Mouse (Mus musculus): ENCODE results near the gene L3hypdh.
"Not testable (repeated sequence)": the region's sequence is repeated elsewhere in the genome, so short reads cannot be mapped to it uniquely, and the experiment has no call there.

Gene L3hypdh

GRCm38 (mm10) chr12:72053851-72054250, 31.4 kb downstream of the L3hypdh start:
- no peak for DNase-seq (ENCODE audit: low spot score)

GRCm38 (mm10) chr12:72053303-72053702, 31.9 kb downstream of the L3hypdh start:
- DNase-seq (ENCODE audit: low spot score), result peak; percentile 12

GRCm38 (mm10) chr12:72052571-72052970, 32.7 kb downstream of the L3hypdh start:
- no peak for DNase-seq (ENCODE audit: low spot score)

GRCm38 (mm10) chr12:72050821-72051220, 34.4 kb downstream of the L3hypdh start:
- DNase-seq (ENCODE audit: low spot score), result no peak

GRCm38 (mm10) chr12:72050156-72050555, 35.1 kb downstream of the L3hypdh start:
- DNase-seq (ENCODE audit: low spot score), result not testable (repeated sequence)

GRCm38 (mm10) chr12:72047513-72047912, 37.7 kb downstream of the L3hypdh start:
- DNase-seq (ENCODE audit: low spot score), result no peak

GRCm38 (mm10) chr12:72041238-72041637, 44.0 kb downstream of the L3hypdh start:
- DNase-seq (ENCODE audit: low spot score), result no peak

GRCm38 (mm10) chr12:72039501-72039900, 45.7 kb downstream of the L3hypdh start:
- no peak for DNase-seq (ENCODE audit: low spot score)

GRCm38 (mm10) chr12:72038866-72039265, 46.4 kb downstream of the L3hypdh start:
- no peak for DNase-seq (ENCODE audit: low spot score)

GRCm38 (mm10) chr12:72037049-72037448, 48.2 kb downstream of the L3hypdh start:
- no peak for DNase-seq (ENCODE audit: low spot score)

GRCm38 (mm10) chr12:72036097-72036661, 49.1 kb downstream of the L3hypdh start:
- DNase-seq (ENCODE audit: low spot score), result no peak

GRCm38 (mm10) chr12:72031794-72032193, 53.4 kb downstream of the L3hypdh start:
- no peak for DNase-seq (ENCODE audit: low spot score)

- DNase-seq (ENCODE audit: low spot score), result no peak
Observed at GRCm38 (mm10) chr12:72031171-72031570, 54.1 kb downstream of the L3hypdh start.

GRCm38 (mm10) chr12:72025275-72025795, 59.9 kb downstream of the L3hypdh start:
- DNase-seq (ENCODE audit: low spot score), result no peak

GRCm38 (mm10) chr12:72023572-72023971, 61.7 kb downstream of the L3hypdh start:
- no peak for DNase-seq (ENCODE audit: low spot score)
